Mouse (Mus musculus): ENCODE measurements at regions not wholly inside any gene's neighbourhood (a gene's known extent, or its start where the extent isn't known, plus 50 kb on each side); places are given as distances from the start of the nearest gene placed in this dataset.

DNA sequence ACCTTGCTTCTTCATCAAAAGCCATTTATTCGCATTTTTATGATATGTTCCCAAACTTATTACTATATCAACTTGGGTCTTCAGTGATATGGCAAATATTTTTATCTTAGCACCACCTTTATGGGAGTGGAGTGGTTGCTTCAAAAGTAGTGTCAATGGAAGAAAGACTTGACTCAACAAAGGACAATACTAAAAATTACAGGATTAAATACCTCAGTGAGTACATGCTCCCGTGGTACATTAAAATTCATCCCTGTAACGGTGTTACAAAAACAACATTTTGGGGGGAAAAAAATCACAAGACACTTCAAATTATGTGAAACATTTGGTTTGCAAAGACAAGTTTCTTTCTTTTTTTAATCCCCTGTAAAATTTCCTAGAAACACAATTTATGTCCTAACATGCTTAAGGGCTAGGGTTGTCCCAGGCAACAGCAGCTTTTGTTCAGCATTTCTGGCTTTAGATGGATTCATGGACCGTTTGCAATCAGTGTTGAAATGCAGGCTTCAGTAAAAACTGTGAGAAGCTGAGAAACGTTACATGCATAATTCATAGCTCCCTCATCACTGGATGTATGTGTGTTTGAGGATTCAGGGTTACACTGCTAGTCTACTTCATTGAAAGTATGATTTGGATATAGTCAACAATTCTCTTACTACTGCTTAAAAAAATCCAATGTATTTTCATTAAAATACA, 700.8 kb upstream of the Tenm2 start:
- TF ChIP-seq CTCF (IDR thresholded peaks at IDR 0.05; ENCODE audit: low read depth) (no peak), EP300 (IDR thresholded peaks at IDR 0.05; ENCODE audit: low read depth) (no peak)
